Mouse (Mus musculus): ENCODE data around the gene Gm11273.
"Not testable (repeated sequence)": the region's sequence is repeated elsewhere in the genome, so short reads cannot be mapped to it uniquely, and the experiment has no call there.

Gene Gm11273
- long read RNA-seq, experiment 1, transcript Gm11273-201 (1 exons, 390 nt), result major isoform, 7 of 7 reads
- long read RNA-seq, experiment 1, partial matches to known transcripts, result 0 of 7 reads
- long read RNA-seq, experiment 1, other reads (novel, unspliced or antisense), result 0 of 7 reads
- long read RNA-seq, experiment 2, partial matches to known transcripts, result 0 of 3 reads
- long read RNA-seq, experiment 2, other reads (novel, unspliced or antisense), result 0 of 3 reads

- intact Hi-C loops (cut with DNase I), result not testable (repeated sequence)
Measured at GRCm38 (mm10) chr13:21501182-21501581, at the start of gene Gm11273. Gene Gm11273 (minus strand): TSS chr13:21501418.

DNA sequence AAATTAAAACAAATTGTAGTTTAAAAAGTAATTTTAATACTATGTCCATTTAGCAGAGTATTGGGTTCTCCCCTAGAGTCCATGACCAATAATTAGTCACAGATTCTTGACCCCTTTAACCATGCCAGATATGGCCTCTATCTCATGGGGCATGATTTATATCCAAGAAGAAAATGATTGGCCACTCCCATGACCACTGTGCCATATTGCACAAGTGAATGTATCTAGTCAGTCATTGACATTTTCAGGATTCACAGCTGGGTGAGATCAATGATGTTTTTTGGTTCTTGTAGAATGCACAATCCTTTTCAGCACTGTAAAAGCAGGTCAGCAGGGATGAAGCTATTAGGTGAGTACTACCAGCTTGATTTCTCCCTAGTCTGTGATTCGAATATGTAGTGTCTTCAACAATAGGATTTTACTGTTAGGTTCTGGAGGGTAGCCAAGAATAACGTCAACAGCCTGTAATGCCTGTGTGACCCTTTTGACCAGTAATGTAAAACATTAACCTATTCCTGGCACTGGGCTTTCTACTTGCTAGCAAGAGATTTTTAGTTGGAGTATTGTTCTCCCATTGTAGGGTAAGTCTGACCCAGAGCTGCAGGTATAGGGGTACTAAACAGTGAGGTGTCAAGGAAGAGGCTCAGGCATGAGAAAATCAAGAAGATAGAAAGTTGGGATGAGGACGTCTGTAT lies 49.3 kb upstream of the Gm11273 start:
- intact Hi-C loops (cut with DNase I), result no loop called here

DNA sequence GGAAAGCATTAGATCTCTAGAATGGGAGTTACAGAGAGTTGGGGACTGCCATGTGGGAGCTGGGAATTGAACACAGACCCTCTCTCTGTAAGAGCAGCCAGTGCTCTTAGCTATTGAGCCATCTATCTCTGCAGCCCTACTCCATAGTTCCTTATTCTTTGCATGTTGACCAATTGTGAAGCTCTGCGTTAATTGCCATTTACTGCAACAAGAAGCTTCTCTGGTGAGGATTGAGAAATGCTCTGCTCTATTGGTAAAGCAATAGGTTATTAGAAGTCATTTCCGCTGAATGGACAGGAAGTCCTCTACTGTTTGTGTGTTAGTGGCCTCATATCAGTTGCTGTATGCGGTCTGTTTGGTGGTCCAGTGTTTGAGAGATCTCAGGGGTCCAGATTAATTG lies 48.3 kb upstream of the Gm11273 start:
- intact Hi-C loops (cut with DNase I), result no loop called here

GRCm38 (mm10) chr13:21542708-21543107 lies 41.5 kb upstream of the Gm11273 start, which contains the start of gene Olfr1366:
Gene Olfr1366 (minus strand): TSS chr13:21542808.
- intact Hi-C loops (cut with DNase I), result no loop called here

- intact Hi-C loops (cut with DNase I), result loop anchor here (5.0 kb wide), 2 partner anchors 53 to 163 kb away; partner anchors contain the start of genes Gm10065 and Zkscan4
Measured at GRCm38 (mm10) chr13:21530781-21531201, 29.6 kb upstream of the Gm11273 start, which contains the start of gene Zkscan8. Gene Zkscan8 (minus strand): TSS chr13:21531120.

DNA sequence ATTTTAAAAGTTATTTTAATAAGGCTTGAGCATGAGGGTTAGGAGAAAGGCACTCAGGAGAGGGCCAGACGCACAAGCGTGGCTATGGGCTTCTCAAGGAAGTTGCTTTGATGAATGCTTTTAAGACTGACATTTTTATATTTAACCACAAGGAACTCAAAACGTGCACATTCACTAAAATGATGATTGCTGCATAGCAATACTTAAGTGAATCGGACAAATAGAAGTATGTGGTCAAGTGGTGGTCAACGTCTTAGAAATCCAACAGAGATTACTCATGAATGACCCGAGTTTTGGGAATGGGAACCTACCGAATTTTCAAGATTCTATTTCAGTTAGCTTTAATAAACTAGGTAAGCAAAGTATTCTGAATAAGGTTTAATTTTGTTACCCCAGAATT lies 28.9 kb upstream of the Gm11273 start:
- intact Hi-C loops (cut with DNase I), result loop anchor here (5.0 kb wide), 2 partner anchors 53 to 163 kb away; partner anchors contain the start of genes Gm10065 and Zkscan4

GRCm38 (mm10) chr13:21506221-21506649 lies 5.0 kb upstream of the Gm11273 start:
- intact Hi-C loops (cut with DNase I), result loop anchor here (5.0 kb wide), 1 partner anchor 144 kb away; the partner anchor contains the start of gene Zscan12

- intact Hi-C loops (cut with DNase I), result no loop called here
Measured at GRCm38 (mm10) chr13:21502296-21502695, 1.1 kb upstream of the Gm11273 start.

- intact Hi-C loops (cut with DNase I), result no loop called here
Measured at GRCm38 (mm10) chr13:21495080-21495479, 6.1 kb downstream of the Gm11273 start, which contains the start of gene AK157302. Gene AK157302 (plus strand): TSS chr13:21495223.

GRCm38 (mm10) chr13:21492847-21493246 lies 8.4 kb downstream of the Gm11273 start:
- intact Hi-C loops (cut with DNase I), result no loop called here

- intact Hi-C loops (cut with DNase I), result no loop called here
Measured at GRCm38 (mm10) chr13:21486881-21487280, 14.3 kb downstream of the Gm11273 start.

GRCm38 (mm10) chr13:21478759-21479670 lies 22.2 kb downstream of the Gm11273 start, which contains the start of the genes Zkscan4 and Gm10065:
Gene Zkscan4 (plus strand): TSS chr13:21478907.
Gene Gm10065 (minus strand): TSS chr13:21479441.
- intact Hi-C loops (cut with DNase I), result loop anchor here (5.0 kb wide), 1 partner anchor 53 kb away; the partner anchor contains the start of gene Zkscan8

DNA sequence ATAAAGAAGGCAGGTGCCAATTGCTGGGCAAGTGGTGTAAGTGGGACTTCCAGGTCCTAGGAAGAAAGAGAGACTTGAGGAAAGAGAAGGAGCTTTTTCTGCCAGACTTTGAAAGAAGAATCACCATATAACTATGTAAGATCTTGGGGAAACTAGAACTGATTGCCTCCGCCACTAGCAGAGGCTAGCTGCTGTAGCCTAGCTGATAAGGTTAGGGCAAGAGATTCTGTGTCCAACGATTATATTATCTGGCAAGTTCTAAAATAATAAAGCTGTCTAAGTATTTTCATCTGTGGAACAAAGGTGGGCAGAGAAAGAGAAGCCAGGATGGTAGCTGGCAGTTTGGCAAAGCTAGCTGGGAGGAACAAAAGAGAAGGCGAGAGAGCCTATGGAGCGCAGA lies 28.8 kb downstream of the Gm11273 start:
- intact Hi-C loops (cut with DNase I), result no loop called here

DNA sequence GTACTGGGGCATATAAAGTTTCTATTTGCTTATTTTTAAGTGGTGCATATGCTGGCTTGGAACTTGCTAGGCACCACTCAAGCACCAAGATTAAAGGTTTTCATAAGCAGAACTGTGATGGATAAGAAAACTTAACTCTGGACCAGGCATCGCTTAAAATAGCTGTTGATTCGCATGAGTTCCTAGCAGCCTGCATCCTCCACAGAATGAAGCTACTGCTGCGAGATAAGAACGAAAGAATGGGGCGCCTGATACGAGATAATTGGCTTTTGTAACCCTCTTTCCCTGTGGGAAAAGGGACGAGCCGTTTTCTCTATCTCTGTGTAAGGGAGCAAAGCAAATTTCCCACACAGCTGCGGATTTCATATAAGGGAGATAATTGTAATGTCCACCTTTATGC lies 32.1 kb downstream of the Gm11273 start:
- intact Hi-C loops (cut with DNase I), result no loop called here

DNA sequence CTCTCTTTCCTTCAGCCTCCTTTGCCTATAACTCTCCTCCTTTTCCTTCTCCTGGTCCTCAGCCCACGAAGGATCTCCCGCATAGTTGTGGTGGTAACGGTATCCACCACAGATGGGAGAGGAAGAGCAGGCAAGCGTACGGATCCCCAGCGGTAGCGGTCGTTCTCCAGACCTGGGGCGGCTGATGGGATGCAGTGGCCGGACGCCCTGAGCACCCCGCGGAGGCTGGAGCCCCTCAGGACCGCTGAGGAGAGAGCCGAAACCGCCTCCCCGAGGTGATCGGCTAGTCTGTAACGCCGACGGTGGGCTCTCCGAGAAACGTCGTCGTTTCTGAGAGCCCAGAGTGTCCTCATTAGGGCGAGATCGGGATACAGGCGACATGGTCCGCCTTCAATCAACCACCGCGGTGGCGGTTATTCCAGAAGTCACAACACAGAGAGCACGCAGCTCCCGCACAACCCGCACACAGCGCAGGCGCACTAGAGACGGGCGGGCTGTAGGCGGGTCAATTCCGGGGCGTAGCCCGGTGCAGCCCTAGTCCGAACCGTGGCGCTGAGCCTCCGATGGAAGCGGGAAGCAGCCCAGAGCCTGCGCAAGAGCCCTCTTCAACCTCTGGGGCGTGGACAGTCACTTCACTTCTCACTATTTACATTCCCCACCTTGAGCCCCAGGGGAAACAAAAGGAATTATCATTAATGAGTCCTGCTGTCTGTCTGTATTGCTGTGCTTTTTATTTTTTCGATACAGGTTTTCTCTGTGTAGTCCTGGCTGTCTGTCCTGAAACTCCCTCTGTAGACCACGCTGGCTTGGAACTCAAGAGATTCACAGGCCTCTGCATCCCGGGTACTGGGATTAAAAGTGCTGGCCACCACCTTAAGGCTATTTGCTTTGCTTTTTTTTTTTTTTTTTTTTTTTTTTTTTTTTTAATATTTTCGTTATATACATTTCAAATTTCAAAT lies 32.9 kb downstream of the Gm11273 start, which contains the start of gene Nkapl:
TSS of gene Nkapl (minus strand) at position 449 of the 959 bp plus-strand sequence.
- intact Hi-C loops (cut with DNase I), result no loop called here

DNA sequence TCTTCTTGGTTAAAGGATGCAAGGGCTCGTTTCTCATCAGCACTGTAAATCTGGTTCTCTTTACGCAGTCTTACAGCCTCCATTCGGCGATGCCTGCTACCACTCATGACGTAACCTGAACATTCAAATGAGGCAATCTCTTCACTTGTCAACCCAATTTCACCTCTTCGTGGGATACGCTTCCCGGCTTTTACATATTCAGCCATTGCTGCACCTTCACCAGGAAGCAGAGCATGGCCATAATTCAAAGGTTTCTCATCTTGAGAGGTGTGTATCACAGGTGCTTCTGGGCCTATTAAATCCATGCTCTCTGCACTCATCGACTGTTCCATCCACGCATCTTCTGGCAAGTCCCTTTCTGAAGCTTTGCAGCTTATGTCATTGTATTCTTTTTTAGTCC lies 33.9 kb downstream of the Gm11273 start:
- intact Hi-C loops (cut with DNase I), result no loop called here

DNA sequence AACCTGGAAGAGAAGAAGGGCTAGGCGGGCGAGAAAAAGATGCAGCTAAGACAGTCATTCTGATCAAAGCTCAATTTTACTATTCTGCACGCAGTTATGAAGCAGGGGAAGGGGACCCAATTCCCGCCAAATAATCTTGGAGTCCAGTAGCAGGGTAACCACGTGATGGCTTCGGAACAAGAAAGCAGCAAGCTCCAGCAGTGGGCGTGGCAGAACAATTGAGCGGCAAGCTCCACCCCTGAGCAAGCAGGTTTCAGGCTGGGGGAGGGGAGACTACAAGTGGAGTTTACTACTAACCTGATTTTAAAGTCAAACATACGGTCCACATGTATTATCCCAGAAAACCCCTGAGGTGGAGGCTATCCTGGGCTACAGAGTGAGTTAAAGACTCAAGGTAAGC lies 38.7 kb downstream of the Gm11273 start:
- intact Hi-C loops (cut with DNase I), result not testable (repeated sequence)

DNA sequence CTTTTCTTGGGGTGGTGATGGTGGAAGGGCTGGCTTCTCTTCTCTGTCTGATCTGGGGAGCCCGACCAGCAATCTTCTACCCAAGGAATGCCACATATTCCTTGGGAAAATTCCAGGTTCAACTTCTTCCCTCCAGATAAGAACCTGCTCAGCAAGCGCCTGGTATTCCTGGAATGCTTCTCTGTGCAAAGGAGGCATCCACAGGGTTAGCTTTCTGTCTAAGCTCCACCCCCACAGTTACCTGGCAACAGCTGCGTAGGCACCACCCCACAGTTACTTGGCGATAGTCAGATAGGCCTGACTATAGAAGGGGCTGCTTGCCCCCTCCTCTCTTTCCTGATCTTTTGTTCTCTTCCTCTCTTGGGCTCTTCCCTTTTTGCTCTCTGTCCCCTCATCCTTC lies 44.9 kb downstream of the Gm11273 start:
- intact Hi-C loops (cut with DNase I), result no loop called here

- intact Hi-C loops (cut with DNase I), result loop anchor here (5.0 kb wide), 2 partner anchors 52 to 92 kb away; partner anchors contain the start of genes Zkscan3 and Zscan12
Measured at GRCm38 (mm10) chr13:21454133-21454532, 47.1 kb downstream of the Gm11273 start.

DNA sequence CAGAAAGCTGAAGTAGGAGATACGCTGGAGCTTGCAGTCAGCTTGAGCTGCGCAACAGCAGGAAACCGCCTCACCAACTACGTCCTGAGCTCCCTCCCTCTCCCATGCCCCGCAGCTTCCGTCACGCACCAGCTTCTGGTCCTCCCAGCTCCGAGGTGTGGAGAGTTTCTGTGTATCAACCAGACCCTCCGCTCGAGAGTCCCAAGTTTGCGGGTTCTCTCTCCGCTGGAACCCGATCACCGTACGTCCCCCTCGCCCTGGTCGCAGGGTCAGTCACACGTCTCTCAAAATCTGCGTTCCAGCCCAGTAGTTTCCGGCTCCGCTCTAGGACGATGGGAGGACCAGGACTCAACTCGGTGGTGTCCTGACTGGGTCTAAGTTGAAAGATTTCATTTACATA lies 47.8 kb downstream of the Gm11273 start, which contains the start of gene Zscan26:
TSS of gene Zscan26 (minus strand) at position 282 of the 400 bp plus-strand sequence.
- intact Hi-C loops (cut with DNase I), result loop anchor here (5.0 kb wide), 2 partner anchors 51 to 91 kb away; partner anchors contain the start of genes Zkscan3 and Zscan12
